In the genomic region with DNA sequence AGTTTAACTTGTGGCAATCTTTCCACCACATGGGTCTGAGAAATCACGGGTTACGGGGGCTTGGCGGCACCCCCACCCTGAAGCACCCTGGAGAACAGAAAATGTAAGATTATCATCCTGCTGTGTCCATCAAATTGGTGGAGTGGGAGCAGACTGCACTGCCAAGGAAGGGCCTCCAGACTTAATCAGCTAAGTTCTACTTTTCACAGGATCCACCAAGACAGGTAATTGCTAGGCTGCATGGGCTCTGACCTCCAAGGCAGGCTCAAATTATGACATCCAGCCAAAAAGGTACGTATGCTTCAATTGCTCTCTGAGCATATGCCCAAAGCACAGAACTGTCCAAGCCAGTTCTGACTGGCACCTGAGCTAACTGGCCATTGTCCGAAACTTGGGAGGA, we compare ENCODE assay signal across 34 mouse cellular contexts. TPM values are rescaled to one million over a fixed set of nuclear protein-coding genes. Genes with fewer than 3 reads are reported as not detected.
"Had no signal": no experiment of that assay in that cellular context is flagged by ENCODE, and none has a peak within 500 bp of the region (broad histone marks: within the 10 kb centered on the region; RNA-seq: fewer than 3 reads in every experiment).

No protein-coding gene starts in this region.

- H3K4me1 ChIP-seq: limb, embryonic 10.5 days; limb, embryonic 13.5 days; limb, embryonic 15.5 days; lung, embryonic 15.5 days; midbrain, embryonic 12.5 days; midbrain, embryonic 13.5 days; neural tube, embryonic 12.5 days; neural tube, embryonic 13.5 days had no signal

- DNase-seq: left cerebral cortex, postnatal 4 days; liver; liver, embryonic 13.5 days; liver, postnatal 0 days; lung, adult 18-20 months; lung, adult 2 months; lung, embryonic 14.5 days; lung, postnatal 10 days; lung, postnatal 14 days; lung, postnatal 36 days; lung, postnatal 4 days; midbrain, embryonic 14.5 days had no signal

- H3K9ac ChIP-seq: limb, embryonic 12.5 days; limb, embryonic 13.5 days; limb, embryonic 15.5 days; liver, embryonic 12.5 days; liver, embryonic 13.5 days; liver, embryonic 14.5 days; liver, embryonic 15.5 days; liver, postnatal 0 days; lung, embryonic 14.5 days; lung, embryonic 15.5 days; midbrain, embryonic 12.5 days; midbrain, embryonic 13.5 days; neural tube, embryonic 12.5 days; neural tube, embryonic 13.5 days had no signal

- H3K27ac ChIP-seq: limb, embryonic 10.5 days; limb, embryonic 12.5 days; limb, embryonic 13.5 days; liver, embryonic 12.5 days; liver, embryonic 13.5 days; liver, embryonic 14.5 days; liver, embryonic 15.5 days; lung, embryonic 15.5 days; macrophage; midbrain, embryonic 10.5 days; midbrain, embryonic 12.5 days; midbrain, embryonic 13.5 days; neural tube, embryonic 12.5 days; neural tube, embryonic 13.5 days had no signal

- ATAC-seq: liver, embryonic 12.5 days; liver, postnatal 0 days; lung, postnatal 0 days; midbrain, embryonic 13.5 days; midbrain, embryonic 16.5 days had no signal

- H3K9me3 ChIP-seq: limb, embryonic 10.5 days; limb, embryonic 12.5 days; limb, embryonic 13.5 days; limb, embryonic 15.5 days; liver, embryonic 12.5 days; liver, embryonic 13.5 days; liver, embryonic 15.5 days; lung, embryonic 15.5 days; megakaryocyte, embryonic 14.5 days; midbrain, embryonic 10.5 days; midbrain, embryonic 12.5 days; midbrain, embryonic 13.5 days; neural tube, embryonic 12.5 days; neural tube, embryonic 13.5 days had no signal

- H3K4me3 ChIP-seq: limb, embryonic 10.5 days; limb, embryonic 12.5 days; limb, embryonic 13.5 days; limb, embryonic 15.5 days; liver, embryonic 12.5 days; liver, embryonic 13.5 days; liver, embryonic 15.5 days; lung, embryonic 15.5 days; megakaryocyte, embryonic 14.5 days; midbrain, embryonic 10.5 days; midbrain, embryonic 12.5 days; midbrain, embryonic 13.5 days; myocyte; neural tube, embryonic 12.5 days; neural tube, embryonic 13.5 days had no signal

- H3K27me3 ChIP-seq: limb, embryonic 12.5 days; limb, embryonic 13.5 days; limb, embryonic 15.5 days; liver, embryonic 12.5 days; liver, embryonic 13.5 days; liver, embryonic 15.5 days; lung, embryonic 15.5 days; megakaryocyte, embryonic 14.5 days; midbrain, embryonic 12.5 days; midbrain, embryonic 13.5 days; neural tube, embryonic 12.5 days; neural tube, embryonic 13.5 days had no signal

- H3K4me2 ChIP-seq: limb, embryonic 12.5 days; limb, embryonic 13.5 days; limb, embryonic 15.5 days; liver, embryonic 11.5 days; liver, embryonic 12.5 days; liver, embryonic 13.5 days; liver, embryonic 15.5 days; lung, embryonic 14.5 days; lung, embryonic 15.5 days; midbrain, embryonic 12.5 days; midbrain, embryonic 13.5 days; neural tube, embryonic 12.5 days; neural tube, embryonic 13.5 days had no signal

RNA-seq across cellular contexts. Expression of a gene that starts 25.0 kb away (rescaled TPM):
- total RNA-seq: megakaryocyte progenitor cell, adult 5-6 weeks; megakaryocyte-erythroid progenitor cell, adult 5-6 weeks; monocyte, adult 5-6 weeks had no signal
